Mouse (Mus musculus) liver, adult 2 months (tissue): ENCODE data around the gene Dync1i2. TPM values are rescaled to one million over a fixed set of nuclear protein-coding genes. Genes with fewer than 3 reads are reported as not detected.

Source experiments
- DNase-seq: peaks from one replicate; pipeline ENCODE4 v3.0.0-alpha.2; 2011; ENCODE audit warnings: low read depth, low spot score; ENCODE audit errors: extremely low read depth
- H3K27ac ChIP-seq: fragments of 200-500 bp; replicated peaks from 2 replicates; pipeline ENCODE4 v1.5.1; 2012; ENCODE audit warnings: low read depth, mild to moderate bottlenecking, control low read depth, inconsistent platforms, low read length; ENCODE audit not compliant: insufficient read depth
- H3K27me3 ChIP-seq: fragments of 200-500 bp; 2 replicates; pipeline ENCODE4 v1.6.1; 2012; ENCODE audit warnings: mild to moderate bottlenecking, moderate library complexity, low read length, inconsistent platforms; ENCODE audit not compliant: control insufficient read depth, insufficient read depth
- H3K36me3 ChIP-seq: fragments of 200-500 bp; 2 replicates; pipeline ENCODE4 v1.6.1; 2012; ENCODE audit warnings: low read length, inconsistent platforms; ENCODE audit not compliant: control insufficient read depth, insufficient read depth
- H3K4me1 ChIP-seq: fragments of 200-500 bp; 2 replicates; pipeline ENCODE4 v1.6.1; 2011; ENCODE audit warnings: low read length; ENCODE audit not compliant: control insufficient read depth, insufficient read depth
- H3K4me3 ChIP-seq: fragments of 200-500 bp; 2 replicates; pipeline ENCODE4 v1.5.1; 2011; ENCODE audit warnings: low read depth, mild to moderate bottlenecking, control low read depth, low read length, moderate library complexity; ENCODE audit not compliant: insufficient read depth
- H3K79me2 ChIP-seq: fragments of 200-500 bp; 2 replicates; pipeline ENCODE4 v1.6.1; 2012; ENCODE audit warnings: inconsistent platforms, mild to moderate bottlenecking, low read length, moderate library complexity; ENCODE audit not compliant: control insufficient read depth, insufficient read depth
- H3K9ac ChIP-seq: fragments of 200-500 bp; 2 replicates; pipeline ENCODE4 v1.6.1; 2012; ENCODE audit warnings: low read depth, mild to moderate bottlenecking, control low read depth, inconsistent platforms, low read length
- CTCF ChIP-seq: fragments of 200-500 bp; IDR thresholded peaks from 2 replicates; pipeline ENCODE4 v1.5.1; 2011; ENCODE audit warnings: low read depth, low read length, control low read depth
- POLR2A ChIP-seq: fragments of 200-500 bp; IDR thresholded peaks from 2 replicates; pipeline ENCODE4 v1.6.1; 2011; ENCODE audit warnings: low read length, control low read depth; ENCODE audit not compliant: insufficient read depth; ENCODE audit errors: extremely low read depth
- WGBS: fragments of 180-500 bp; shearing (Covaris S2); methylation state at CpG from one replicate; pipeline ENCODE4 v1.1.7; 2018; 5-methylcytosine and 5-hydroxymethylcytosine counted together
- polyA plus RNA-seq: library from polyadenylated mRNA; depleted of rRNA; stranded (reverse); fragments of >200 nt; gene quantifications from 2 replicates; pipeline ENCODE4 v1.2.3, GENCODE M21; 2012
- total RNA-seq: library from RNA; depleted of rRNA; stranded (reverse); fragments of >200 nt; gene quantifications from 2 replicates; pipeline ENCODE4 v1.2.3, GENCODE M21; 2014

Dync1i2 gene
- total and polyA plus RNA-seq, 2 experiments = 9.1 to 23.0 TPM

DNA sequence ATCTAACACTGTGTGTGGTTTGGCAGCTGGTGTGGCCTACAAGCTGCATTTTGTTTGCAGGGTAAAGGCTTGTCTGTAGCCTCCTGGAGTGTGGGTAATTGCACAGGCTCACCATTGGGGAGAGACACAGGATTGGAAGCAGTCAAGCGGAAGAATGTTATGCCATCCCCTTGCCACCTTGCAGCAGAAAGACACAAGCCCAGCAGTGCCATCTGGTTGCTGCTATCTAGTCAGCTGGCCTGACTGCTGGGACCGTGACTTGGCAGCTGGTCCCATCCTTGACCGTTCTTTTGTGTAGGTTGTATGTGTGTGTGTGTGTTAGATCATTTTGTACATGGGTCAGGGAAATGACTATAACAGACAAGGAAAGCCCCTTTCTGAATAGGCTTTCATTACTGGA, 33.9 kb downstream of the Dync1i2 start:
- Histone ChIP-seq H3K36me3 (peaks cover 18% of the 10 kb centered on the region), H3K9ac (no peak overlapping the region), H3K27ac (no peak overlapping the region), H3K79me2 (no peaks in the 10 kb centered on the region; the same call in 1 of the 2 replicates), H3K4me1 (peaks cover 3% of the 10 kb centered on the region; the same call in 1 of the 2 replicates), H3K4me3 (no peak overlapping the region), H3K27me3 (no peaks in the 10 kb centered on the region)
- no peak for TF ChIP-seq POLR2A
- no peak for TF ChIP-seq CTCF
- WGBS = 81% methylated on average over 3 of the region's 3 CpGs
- peak; percentile 18 for DNase-seq

GRCm38 (mm10) chr2:71246096-71246495, 34.6 kb downstream of the Dync1i2 start:
- Histone ChIP-seq H3K4me1 (peaks cover 5% of the 10 kb centered on the region; the same call in 1 of the 2 replicates), H3K9ac (no peak overlapping the region), H3K27ac (no peak overlapping the region), H3K79me2 (no peaks in the 10 kb centered on the region; the same call in 1 of the 2 replicates), H3K36me3 (peaks cover 19% of the 10 kb centered on the region), H3K27me3 (no peaks in the 10 kb centered on the region), H3K4me3 (no peak overlapping the region)
- TF ChIP-seq CTCF (no peak), POLR2A (no peak)
- DNase-seq = no peak
- 94% methylated on average over 5 of the region's 5 CpGs for WGBS

DNA sequence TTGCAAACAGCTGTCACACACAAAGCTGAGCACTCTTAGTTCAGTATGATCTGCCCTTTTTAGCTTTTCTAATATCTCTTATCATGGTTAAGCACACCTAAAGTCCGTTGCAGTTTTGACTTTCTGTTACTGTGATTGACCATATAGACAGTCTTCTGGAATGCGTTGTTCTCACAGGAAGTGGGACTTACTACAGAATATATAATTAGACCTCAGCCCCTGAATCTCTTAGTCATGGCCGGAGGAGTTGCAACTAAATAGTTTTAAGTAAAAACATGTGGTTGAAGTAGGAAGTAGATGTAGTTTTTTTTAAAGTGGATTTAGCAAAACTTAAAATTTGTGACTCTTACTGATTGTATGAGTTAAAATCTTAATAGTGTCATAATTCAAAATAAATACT, 36.6 kb downstream of the Dync1i2 start:
- Histone ChIP-seq H3K36me3 (peaks cover 21% of the 10 kb centered on the region), H3K4me3 (no peak overlapping the region), H3K79me2 (no peaks in the 10 kb centered on the region; the same call in 1 of the 2 replicates), H3K4me1 (peaks cover 13% of the 10 kb centered on the region; the same call in 1 of the 2 replicates), H3K9ac (no peak overlapping the region), H3K27me3 (no peaks in the 10 kb centered on the region), H3K27ac (no peak overlapping the region)
- TF ChIP-seq CTCF = no peak
- TF ChIP-seq POLR2A = no peak
- no peak for DNase-seq
- 77% methylated on average over 3 of the region's 3 CpGs for whole genome bisulfite sequencing

DNA sequence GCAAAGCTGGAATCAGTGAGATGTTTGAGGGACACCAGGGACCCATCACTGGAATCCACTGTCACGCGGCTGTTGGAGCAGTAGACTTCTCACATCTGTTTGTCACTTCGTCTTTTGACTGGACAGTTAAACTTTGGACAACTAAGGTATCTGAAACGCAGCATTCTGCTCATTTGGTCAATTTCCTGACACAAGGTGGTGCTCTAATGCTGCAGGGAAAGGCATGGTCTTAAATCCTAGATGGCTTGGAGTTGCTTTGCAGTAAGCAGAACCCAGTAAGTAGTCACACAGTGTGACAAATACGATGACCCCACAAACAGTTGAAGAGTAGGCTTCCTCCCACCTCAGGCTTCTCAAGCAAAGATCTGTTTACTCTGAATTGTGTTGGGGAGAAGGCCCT, 39.3 kb downstream of the Dync1i2 start:
- Histone ChIP-seq H3K79me2 (no peaks in the 10 kb centered on the region; the same call in 1 of the 2 replicates), H3K4me3 (no peak overlapping the region), H3K36me3 (peaks cover 21% of the 10 kb centered on the region), H3K4me1 (peaks cover 24% of the 10 kb centered on the region), H3K27ac (0 out of 2 replicates have a peak overlapping the region, but pooled peaks have one; percentile 7), H3K27me3 (no peaks in the 10 kb centered on the region), H3K9ac (no peak overlapping the region)
- DNase-seq = peak; percentile 77
- no peak for TF ChIP-seq CTCF
- TF ChIP-seq POLR2A = no peak
- WGBS = 50% methylated on average over 5 of the region's 5 CpGs

DNA sequence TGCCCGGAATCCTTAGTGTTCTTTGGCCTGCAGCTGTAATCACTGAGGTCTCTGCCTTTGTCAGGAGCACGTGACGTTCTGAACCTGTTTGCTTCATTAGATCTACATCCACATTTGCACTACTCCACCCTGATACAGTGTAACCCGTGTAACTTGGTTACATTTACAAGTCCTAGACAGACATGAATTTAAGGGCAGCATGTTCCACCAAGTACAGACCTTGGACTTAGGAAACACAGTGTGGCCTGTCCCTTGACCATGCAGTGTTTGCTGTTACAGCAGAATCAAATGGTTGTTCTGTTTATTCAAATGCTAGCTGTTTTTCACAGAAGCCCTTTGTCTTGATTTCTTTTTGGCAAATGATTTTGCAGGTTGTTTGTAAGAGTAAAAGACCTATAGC, 43.3 kb downstream of the Dync1i2 start:
- peaks cover 19% of the 10 kb centered on the region for H3K36me3 ChIP-seq
- H3K79me2 ChIP-seq = no peaks in the 10 kb centered on the region
- 16% methylated on average over 4 of the region's 4 CpGs for WGBS
- peaks cover 34% of the 10 kb centered on the region for H3K4me1 ChIP-seq
- TF ChIP-seq POLR2A (no peak), CTCF (no peak)
- DNase-seq = peak; percentile 99
- H3K9ac ChIP-seq = no peak overlapping the region
- no peaks in the 10 kb centered on the region for H3K27me3 ChIP-seq
- peak overlapping the region; percentile 99 for H3K27ac ChIP-seq
- H3K4me3 ChIP-seq = no peak overlapping the region

GRCm38 (mm10) chr2:71256581-71256980, 45.1 kb downstream of the Dync1i2 start:
- no peaks in the 10 kb centered on the region for H3K79me2 ChIP-seq
- H3K27ac ChIP-seq = peak overlapping the region; percentile 95
- no peak for TF ChIP-seq CTCF
- TF ChIP-seq POLR2A = no peak
- 37% methylated on average over 7 of the region's 7 CpGs for WGBS
- no peaks in the 10 kb centered on the region for H3K27me3 ChIP-seq
- peaks cover 24% of the 10 kb centered on the region for H3K36me3 ChIP-seq
- DNase-seq = peak; percentile 96
- no peak overlapping the region for H3K4me3 ChIP-seq
- H3K9ac ChIP-seq = peak overlapping the region; percentile 38
- H3K4me1 ChIP-seq = peaks cover 28% of the 10 kb centered on the region
